Mouse (Mus musculus): ENCODE data around the gene Mark3. TPM values are rescaled to one million over a fixed set of nuclear protein-coding genes. Genes with fewer than 3 reads are reported as not detected.
A peak's percentile ranks its signal among the peaks of the same experiment; 100 is the strongest.

Gene Mark3
- polyA plus RNA-seq, 1 experiment from 2014 or later, result 49.4 TPM

GRCm38 (mm10) chr12:111537341-111537740 lies 37.0 kb upstream of the Mark3 start:
- Histone ChIP-seq H3K9ac (ENCODE audit: low read length) (peak overlapping the region; percentile 98), H3K9me3 (ENCODE audit: control insufficient read depth, low read length) (no peaks in the 10 kb centered on the region), H3K36me3 (ENCODE audit: control insufficient read depth, insufficient read depth, low read length) (peaks cover 32% of the 10 kb centered on the region), H3K4me2 (ENCODE audit: low read length) (peak overlapping the region; percentile 74), H3K4me3 (ENCODE audit: low read depth, low read length) (peak overlapping the region; percentile 94), H3K27me3 (replicated peaks; ENCODE audit: control insufficient read depth, insufficient read depth, low read length) (no peaks in the 10 kb centered on the region), H3K4me1 (replicated peaks; ENCODE audit: control insufficient read depth, insufficient read depth, low read length) (peaks cover 20% of the 10 kb centered on the region), H3K27ac (ENCODE audit: low read depth) (peak overlapping the region; percentile 88)
- peak; percentile 32 for ATAC-seq (replicated peaks; ENCODE audit: low FRiP score, low TSS enrichment, low read depth)
- under 1% methylated on average over 22 of the region's 22 CpGs for WGBS
- no peak for DNase-seq (ENCODE audit: low spot score)

GRCm38 (mm10) chr12:111537796-111538291 lies 36.5 kb upstream of the Mark3 start, which contains the start of gene Eif5:
Gene Eif5 (plus strand): TSS chr12:111538016.
- Histone ChIP-seq H3K36me3 (ENCODE audit: control insufficient read depth, insufficient read depth, low read length) (peaks cover 37% of the 10 kb centered on the region), H3K4me3 (ENCODE audit: low read depth, low read length) (peak within 1 kb of the TSS; percentile 94), H3K9ac (ENCODE audit: low read length) (peak within 1 kb of the TSS; percentile 99), H3K4me2 (ENCODE audit: low read length) (peak within 1 kb of the TSS; percentile 80), H3K9me3 (ENCODE audit: control insufficient read depth, low read length) (no peaks in the 10 kb centered on the region), H3K27me3 (replicated peaks; ENCODE audit: control insufficient read depth, insufficient read depth, low read length) (no peaks in the 10 kb centered on the region), H3K27ac (ENCODE audit: low read depth) (peak within 1 kb of the TSS; percentile 97), H3K4me1 (replicated peaks; ENCODE audit: control insufficient read depth, insufficient read depth, low read length) (peaks cover 20% of the 10 kb centered on the region)
- ATAC-seq (replicated peaks; ENCODE audit: low FRiP score, low TSS enrichment, low read depth), result peak; percentile 97
- under 1% methylated on average over 42 of the region's 47 CpGs for WGBS
- DNase-seq (ENCODE audit: low spot score), result peak; percentile 100

GRCm38 (mm10) chr12:111538292-111539040 lies 35.9 kb upstream of the Mark3 start:
- ATAC-seq (replicated peaks; ENCODE audit: low FRiP score, low TSS enrichment, low read depth) (peak; percentile 63), DNase-seq (ENCODE audit: low spot score) (peak; percentile 90)
- Histone ChIP-seq H3K4me3 (ENCODE audit: low read depth, low read length) (peak overlapping the region; percentile 94), H3K27me3 (replicated peaks; ENCODE audit: control insufficient read depth, insufficient read depth, low read length) (no peaks in the 10 kb centered on the region), H3K4me1 (replicated peaks; ENCODE audit: control insufficient read depth, insufficient read depth, low read length) (peaks cover 20% of the 10 kb centered on the region), H3K9ac (ENCODE audit: low read length) (peak overlapping the region; percentile 99), H3K27ac (ENCODE audit: low read depth) (peak overlapping the region; percentile 97), H3K9me3 (ENCODE audit: control insufficient read depth, low read length) (no peaks in the 10 kb centered on the region), H3K36me3 (ENCODE audit: control insufficient read depth, insufficient read depth, low read length) (peaks cover 43% of the 10 kb centered on the region), H3K4me2 (ENCODE audit: low read length) (peak overlapping the region; percentile 80)
- WGBS, result under 1% methylated on average over 86 of the region's 111 CpGs

GRCm38 (mm10) chr12:111539041-111539345 lies 35.3 kb upstream of the Mark3 start:
- peaks cover 48% of the 10 kb centered on the region for H3K36me3 ChIP-seq (ENCODE audit: control insufficient read depth, insufficient read depth, low read length)
- H3K4me2 ChIP-seq (ENCODE audit: low read length), result peak overlapping the region; percentile 80
- no peaks in the 10 kb centered on the region for H3K27me3 ChIP-seq (replicated peaks; ENCODE audit: control insufficient read depth, insufficient read depth, low read length)
- 1% methylated on average over 18 of the region's 18 CpGs for WGBS
- H3K4me1 ChIP-seq (replicated peaks; ENCODE audit: control insufficient read depth, insufficient read depth, low read length), result peaks cover 20% of the 10 kb centered on the region
- H3K4me3 ChIP-seq (ENCODE audit: low read depth, low read length), result peak overlapping the region; percentile 94
- no peaks in the 10 kb centered on the region for H3K9me3 ChIP-seq (ENCODE audit: control insufficient read depth, low read length)
- peak overlapping the region; percentile 97 for H3K27ac ChIP-seq (ENCODE audit: low read depth)
- DNase-seq (ENCODE audit: low spot score) (peak; percentile 67), ATAC-seq (replicated peaks; ENCODE audit: low FRiP score, low TSS enrichment, low read depth) (no peak)
- peak overlapping the region; percentile 99 for H3K9ac ChIP-seq (ENCODE audit: low read length)

- Histone ChIP-seq H3K4me2 (ENCODE audit: low read length) (no peak overlapping the region), H3K4me3 (ENCODE audit: low read depth, low read length) (no peak overlapping the region), H3K4me1 (replicated peaks; ENCODE audit: control insufficient read depth, insufficient read depth, low read length) (no peaks in the 10 kb centered on the region), H3K27ac (ENCODE audit: low read depth) (no peak overlapping the region), H3K9me3 (ENCODE audit: control insufficient read depth, low read length) (no peaks in the 10 kb centered on the region), H3K36me3 (ENCODE audit: control insufficient read depth, insufficient read depth, low read length) (peaks cover 55% of the 10 kb centered on the region), H3K9ac (ENCODE audit: low read length) (no peak overlapping the region), H3K27me3 (replicated peaks; ENCODE audit: control insufficient read depth, insufficient read depth, low read length) (no peaks in the 10 kb centered on the region)
- WGBS, result 88% methylated on average over 3 of the region's 3 CpGs
- DNase-seq (ENCODE audit: low spot score), result no peak
- ATAC-seq (replicated peaks; ENCODE audit: low FRiP score, low TSS enrichment, low read depth), result no peak
These were observed 27.3 kb upstream of the Mark3 start for GRCm38 (mm10) chr12:111547070-111547469.

- Histone ChIP-seq H3K4me1 (replicated peaks; ENCODE audit: control insufficient read depth, insufficient read depth, low read length) (no peaks in the 10 kb centered on the region), H3K9ac (ENCODE audit: low read length) (no peak overlapping the region), H3K4me2 (ENCODE audit: low read length) (no peak overlapping the region), H3K36me3 (ENCODE audit: control insufficient read depth, insufficient read depth, low read length) (peaks cover 38% of the 10 kb centered on the region), H3K27me3 (replicated peaks; ENCODE audit: control insufficient read depth, insufficient read depth, low read length) (no peaks in the 10 kb centered on the region), H3K27ac (ENCODE audit: low read depth) (no peak overlapping the region), H3K9me3 (ENCODE audit: control insufficient read depth, low read length) (no peaks in the 10 kb centered on the region), H3K4me3 (ENCODE audit: low read depth, low read length) (no peak overlapping the region)
- ATAC-seq (replicated peaks; ENCODE audit: low FRiP score, low TSS enrichment, low read depth) (0 out of 2 replicates have a peak, but pooled peaks have one; percentile 20), DNase-seq (ENCODE audit: low spot score) (no peak)
- 68% methylated on average over 2 of the region's 2 CpGs for WGBS
These were observed 25.6 kb upstream of the Mark3 start for GRCm38 (mm10) chr12:111548555-111549289.

- Histone ChIP-seq H3K27me3 (replicated peaks; ENCODE audit: control insufficient read depth, insufficient read depth, low read length) (no peaks in the 10 kb centered on the region), H3K27ac (ENCODE audit: low read depth) (no peak overlapping the region), H3K9me3 (ENCODE audit: control insufficient read depth, low read length) (no peaks in the 10 kb centered on the region), H3K36me3 (ENCODE audit: control insufficient read depth, insufficient read depth, low read length) (peaks cover 23% of the 10 kb centered on the region), H3K9ac (ENCODE audit: low read length) (no peak overlapping the region), H3K4me2 (ENCODE audit: low read length) (no peak overlapping the region), H3K4me1 (replicated peaks; ENCODE audit: control insufficient read depth, insufficient read depth, low read length) (no peaks in the 10 kb centered on the region), H3K4me3 (ENCODE audit: low read depth, low read length) (no peak overlapping the region)
- DNase-seq (ENCODE audit: low spot score) (no peak), ATAC-seq (replicated peaks; ENCODE audit: low FRiP score, low TSS enrichment, low read depth) (no peak)
- 33% methylated on average over 1 of the region's 1 CpGs for WGBS
These were observed 23.6 kb upstream of the Mark3 start for GRCm38 (mm10) chr12:111550679-111551078.

GRCm38 (mm10) chr12:111552342-111552741 lies 22.0 kb upstream of the Mark3 start:
- Histone ChIP-seq H3K9ac (ENCODE audit: low read length) (no peak overlapping the region), H3K4me3 (ENCODE audit: low read depth, low read length) (no peak overlapping the region), H3K9me3 (ENCODE audit: control insufficient read depth, low read length) (no peaks in the 10 kb centered on the region), H3K36me3 (ENCODE audit: control insufficient read depth, insufficient read depth, low read length) (peaks cover 7% of the 10 kb centered on the region), H3K27ac (ENCODE audit: low read depth) (no peak overlapping the region), H3K27me3 (replicated peaks; ENCODE audit: control insufficient read depth, insufficient read depth, low read length) (no peaks in the 10 kb centered on the region), H3K4me2 (ENCODE audit: low read length) (no peak overlapping the region), H3K4me1 (replicated peaks; ENCODE audit: control insufficient read depth, insufficient read depth, low read length) (no peaks in the 10 kb centered on the region)
- WGBS, result 83% methylated on average over 8 of the region's 8 CpGs
- DNase-seq (ENCODE audit: low spot score) (no peak), ATAC-seq (replicated peaks; ENCODE audit: low FRiP score, low TSS enrichment, low read depth) (no peak)

Measured in intestine, embryonic 14.5 days (tissue).